Mouse (Mus musculus) midbrain, embryonic 10.5 days (tissue): ENCODE data around the gene Dcst2. TPM values are rescaled to one million over a fixed set of nuclear protein-coding genes. Genes with fewer than 3 reads are reported as not detected.
A peak's percentile ranks its signal among the peaks of the same experiment; 100 is the strongest.

Experiments
- DNase-seq: peaks from one replicate; pipeline ENCODE4 v3.0.0-alpha.2; 2017; ENCODE audit warnings: low spot score
- H3K27ac ChIP-seq: fragments of 300-500 bp; sonication (generic); replicated peaks from 2 replicates; pipeline ENCODE4 v1.5.1; 2016; ENCODE audit warnings: mild to moderate bottlenecking
- H3K27me3 ChIP-seq: fragments of 300-500 bp; sonication (generic); 2 replicates; pipeline ENCODE4 v1.6.1; 2016; ENCODE audit warnings: low read depth, mild to moderate bottlenecking; ENCODE audit not compliant: poor library complexity, severe bottlenecking
- H3K36me3 ChIP-seq: fragments of 300-500 bp; sonication (generic); 2 replicates; pipeline ENCODE4 v1.6.1; 2016; ENCODE audit warnings: mild to moderate bottlenecking, moderate library complexity
- H3K4me1 ChIP-seq: fragments of 300-500 bp; sonication (generic); 2 replicates; pipeline ENCODE4 v1.6.1; 2016
- H3K4me3 ChIP-seq: fragments of 300-500 bp; sonication (generic); 2 replicates; pipeline ENCODE4 v1.5.1; 2016; ENCODE audit warnings: mild to moderate bottlenecking, moderate library complexity
- H3K9me3 ChIP-seq: fragments of 300-500 bp; sonication (generic); replicated peaks from 2 replicates; pipeline ENCODE4 v1.6.1; 2016; ENCODE audit warnings: mild to moderate bottlenecking
- WGBS: fragments of 180-500 bp; shearing (Covaris S2); methylation state at CpG from one replicate; pipeline ENCODE4 v1.1.7; 2016; 5-methylcytosine and 5-hydroxymethylcytosine counted together
- polyA plus RNA-seq: library from polyadenylated mRNA; unstranded; fragments of >200 nt; fragmentation: Nextera tagmentation; extraction: Ambion mirVana; gene quantifications from 2 replicates; pipeline ENCODE4 v1.2.1, GENCODE M21; 2016

Gene Dcst2
- polyA plus RNA-seq, 1 experiment from 2014 or later, result 0.12 TPM

GRCm38 (mm10) chr3:89418170-89418860 is 56.5 kb downstream of the Dcst2 start, which contains the start of the genes Cks1b and Shc1:
Gene Cks1b (minus strand): TSS chr3:89418383.
Gene Shc1 (plus strand): TSS chr3:89418443.
- under 1% methylated on average over 39 of the region's 39 CpGs for WGBS
- Histone ChIP-seq H3K36me3 (peaks cover 38% of the 10 kb centered on the region), H3K27ac (peak within 1 kb of the TSS; percentile 94), H3K4me1 (peaks cover 54% of the 10 kb centered on the region), H3K27me3 (no peaks in the 10 kb centered on the region), H3K4me3 (peak within 1 kb of the TSS; percentile 73), H3K9me3 (no peaks in the 10 kb centered on the region)
- peak; percentile 98 for DNase-seq

GRCm38 (mm10) chr3:89418861-89419250 is 57.1 kb downstream of the Dcst2 start:
- WGBS, result under 1% methylated on average over 16 of the region's 16 CpGs
- H3K4me1 ChIP-seq, result peaks cover 59% of the 10 kb centered on the region

GRCm38 (mm10) chr3:89419571-89419970 is 57.8 kb downstream of the Dcst2 start:
- DNase-seq, result peak; percentile 36
- no peaks in the 10 kb centered on the region for H3K9me3 ChIP-seq
- no peaks in the 10 kb centered on the region for H3K27me3 ChIP-seq
- peaks cover 39% of the 10 kb centered on the region for H3K36me3 ChIP-seq
- peaks cover 66% of the 10 kb centered on the region for H3K4me1 ChIP-seq
- H3K27ac ChIP-seq, result peak overlapping the region; percentile 94
- WGBS, result 3% methylated on average over 9 of the region's 9 CpGs
- H3K4me3 ChIP-seq, result peak overlapping the region; percentile 73

More at GRCm38 (mm10) chr3:89418861-89419250, 57.1 kb downstream of the Dcst2 start:
- no peaks in the 10 kb centered on the region for H3K27me3 ChIP-seq
- DNase-seq, result peak; percentile 84
- H3K36me3 ChIP-seq, result peaks cover 39% of the 10 kb centered on the region
- peak overlapping the region; percentile 73 for H3K4me3 ChIP-seq
- no peaks in the 10 kb centered on the region for H3K9me3 ChIP-seq
- H3K27ac ChIP-seq, result peak overlapping the region; percentile 94

- H3K4me1 ChIP-seq, result peaks cover 66% of the 10 kb centered on the region
- peak overlapping the region; percentile 94 for H3K27ac ChIP-seq
- no peaks in the 10 kb centered on the region for H3K9me3 ChIP-seq
- H3K27me3 ChIP-seq, result no peaks in the 10 kb centered on the region
- WGBS, result 43% methylated on average over 3 of the region's 3 CpGs
- peak overlapping the region; percentile 73 for H3K4me3 ChIP-seq
- peaks cover 39% of the 10 kb centered on the region for H3K36me3 ChIP-seq
- no peak for DNase-seq
Measured at GRCm38 (mm10) chr3:89419981-89420380, 58.2 kb downstream of the Dcst2 start.

- peak overlapping the region; percentile 85; the same call in 1 of the 2 replicates for H3K27ac ChIP-seq
- DNase-seq, result no peak
- WGBS, result 65% methylated on average over 2 of the region's 2 CpGs
- peak overlapping the region; percentile 57 for H3K4me3 ChIP-seq
- no peaks in the 10 kb centered on the region for H3K9me3 ChIP-seq
- H3K36me3 ChIP-seq, result peaks cover 39% of the 10 kb centered on the region
- H3K4me1 ChIP-seq, result peaks cover 66% of the 10 kb centered on the region
- no peaks in the 10 kb centered on the region for H3K27me3 ChIP-seq
Measured at GRCm38 (mm10) chr3:89420421-89420820, 58.6 kb downstream of the Dcst2 start.

- peaks cover 37% of the 10 kb centered on the region for H3K36me3 ChIP-seq
- H3K27me3 ChIP-seq, result no peaks in the 10 kb centered on the region
- 2% methylated on average over 11 of the region's 11 CpGs for WGBS
- H3K4me3 ChIP-seq, result peak overlapping the region; percentile 57
- H3K27ac ChIP-seq, result peak overlapping the region; percentile 85
- H3K4me1 ChIP-seq, result peaks cover 64% of the 10 kb centered on the region
- H3K9me3 ChIP-seq, result no peaks in the 10 kb centered on the region
- DNase-seq, result peak; percentile 72
Measured at GRCm38 (mm10) chr3:89421002-89421774, 59.4 kb downstream of the Dcst2 start.

- H3K4me3 ChIP-seq, result peak overlapping the region; percentile 57
- H3K9me3 ChIP-seq, result no peaks in the 10 kb centered on the region
- peaks cover 57% of the 10 kb centered on the region for H3K4me1 ChIP-seq
- no peaks in the 10 kb centered on the region for H3K27me3 ChIP-seq
- peaks cover 38% of the 10 kb centered on the region for H3K36me3 ChIP-seq
- H3K27ac ChIP-seq, result peak overlapping the region; percentile 85
- 5% methylated on average over 22 of the region's 22 CpGs for WGBS
- no peak for DNase-seq
Measured at GRCm38 (mm10) chr3:89421810-89422473, 60.2 kb downstream of the Dcst2 start.

- H3K4me3 ChIP-seq, result peak overlapping the region; percentile 57
- H3K27ac ChIP-seq, result peak overlapping the region; percentile 85
- DNase-seq, result no peak
- peaks cover 52% of the 10 kb centered on the region for H3K4me1 ChIP-seq
- WGBS, result 72% methylated on average over 6 of the region's 6 CpGs
- H3K36me3 ChIP-seq, result peaks cover 45% of the 10 kb centered on the region
- no peaks in the 10 kb centered on the region for H3K27me3 ChIP-seq
- H3K9me3 ChIP-seq, result no peaks in the 10 kb centered on the region
Measured at GRCm38 (mm10) chr3:89422556-89423205, 60.9 kb downstream of the Dcst2 start.

GRCm38 (mm10) chr3:89424416-89425140 is 62.8 kb downstream of the Dcst2 start:
- no peak overlapping the region for H3K4me3 ChIP-seq
- DNase-seq, result no peak
- no peaks in the 10 kb centered on the region for H3K9me3 ChIP-seq
- peaks cover 47% of the 10 kb centered on the region for H3K4me1 ChIP-seq
- H3K27me3 ChIP-seq, result no peaks in the 10 kb centered on the region
- H3K36me3 ChIP-seq, result peaks cover 58% of the 10 kb centered on the region
- 90% methylated on average over 5 of the region's 5 CpGs for WGBS
- no peak overlapping the region for H3K27ac ChIP-seq

- H3K27me3 ChIP-seq, result no peaks in the 10 kb centered on the region
- H3K36me3 ChIP-seq, result peaks cover 58% of the 10 kb centered on the region
- peaks cover 47% of the 10 kb centered on the region for H3K4me1 ChIP-seq
- H3K27ac ChIP-seq, result no peak overlapping the region
- no peak overlapping the region for H3K4me3 ChIP-seq
- WGBS, result 92% methylated on average over 5 of the region's 5 CpGs
- no peak for DNase-seq
- no peaks in the 10 kb centered on the region for H3K9me3 ChIP-seq
Measured at GRCm38 (mm10) chr3:89425141-89425525, 63.4 kb downstream of the Dcst2 start.

GRCm38 (mm10) chr3:89425876-89426275 is 64.1 kb downstream of the Dcst2 start:
- Histone ChIP-seq H3K4me1 (peaks cover 47% of the 10 kb centered on the region), H3K36me3 (peaks cover 58% of the 10 kb centered on the region), H3K27me3 (no peaks in the 10 kb centered on the region), H3K9me3 (no peaks in the 10 kb centered on the region), H3K4me3 (no peak overlapping the region; the same call in 1 of the 2 replicates), H3K27ac (no peak overlapping the region)
- no peak for DNase-seq
- WGBS, result 86% methylated on average over 4 of the region's 4 CpGs
